Mouse (Mus musculus): ENCODE results near the gene Poc1b. TPM values are rescaled to one million over a fixed set of nuclear protein-coding genes. Genes with fewer than 3 reads are reported as not detected.

Poc1b gene
- polyA plus RNA-seq, 1 experiment from 2014 or later, result 6.1 TPM

DNA sequence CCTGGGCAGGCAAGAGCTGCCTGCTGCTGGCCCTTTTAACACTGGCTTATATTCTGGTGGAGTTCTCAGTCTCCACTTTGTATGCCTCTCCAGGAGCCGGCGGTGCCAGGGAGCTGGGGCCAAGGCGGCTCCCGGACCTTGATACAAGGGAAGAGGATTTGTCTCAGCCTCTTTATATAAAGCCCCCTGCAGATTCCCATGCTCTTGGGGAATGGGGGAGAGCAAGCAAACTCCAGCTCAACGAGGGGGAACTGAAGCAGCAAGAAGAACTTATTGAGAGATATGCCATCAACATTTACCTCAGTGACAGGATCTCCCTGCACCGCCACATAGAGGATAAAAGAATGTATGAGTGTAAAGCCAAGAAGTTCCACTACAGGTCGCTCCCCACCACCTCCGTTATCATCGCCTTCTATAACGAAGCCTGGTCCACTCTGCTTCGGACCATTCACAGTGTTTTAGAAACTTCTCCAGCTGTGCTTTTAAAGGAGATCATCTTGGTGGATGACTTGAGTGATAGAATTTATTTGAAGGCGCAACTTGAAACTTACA, 1.7 kb downstream of the Poc1b start:
- H3K36me3 ChIP-seq (ENCODE audit: insufficient read depth, low read length), result no peaks in the 10 kb centered on the region
- peak; percentile 29 for DNase-seq (ENCODE audit: low spot score)
- 28% methylated on average over 12 of the region's 12 CpGs for WGBS
- TF ChIP-seq EP300 (IDR thresholded peaks at IDR 0.05), result no peak
- TF ChIP-seq CTCF (IDR thresholded peaks at IDR 0.05), result peak; percentile 37; the same call in 1 of the 2 replicates
- H3K4me2 ChIP-seq (replicated peaks; ENCODE audit: low read depth, low read length), result peak overlapping the region; percentile 98
- peak overlapping the region; percentile 70 for H3K9ac ChIP-seq (replicated peaks; ENCODE audit: low read depth)
- H3K9me3 ChIP-seq (ENCODE audit: low read length), result no peaks in the 10 kb centered on the region
- peak overlapping the region; percentile 86 for H3K4me3 ChIP-seq (ENCODE audit: low read depth, low read length)
- ATAC-seq, result no peak
- H3K27me3 ChIP-seq (replicated peaks; ENCODE audit: insufficient read depth, low read length), result no peaks in the 10 kb centered on the region
- peak overlapping the region; percentile 83 for H3K27ac ChIP-seq (ENCODE audit: low read length)
- peaks cover 3% of the 10 kb centered on the region; the same call in 1 of the 2 replicates for H3K4me1 ChIP-seq (ENCODE audit: insufficient read depth, low read depth, low read length)

DNA sequence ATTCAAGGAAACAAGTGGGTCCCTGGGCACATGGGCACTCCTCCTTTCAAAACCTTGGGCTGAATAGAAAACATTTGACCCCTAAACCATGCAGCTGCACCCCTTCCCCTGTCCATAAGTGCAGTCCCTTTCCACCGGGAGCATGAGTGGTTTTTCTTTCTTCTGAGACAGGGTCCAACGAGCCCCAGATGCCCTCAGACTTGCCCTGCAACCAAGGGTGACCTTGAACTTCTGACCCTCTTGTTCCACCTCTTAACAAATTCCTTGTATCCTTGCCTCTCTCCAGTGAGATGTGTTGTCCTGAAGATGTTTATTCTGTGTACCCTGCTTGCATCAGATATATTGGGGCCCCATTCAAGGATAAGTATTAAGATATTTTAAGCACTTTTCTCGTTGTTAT, 6.7 kb downstream of the Poc1b start:
- DNase-seq (ENCODE audit: low spot score) (no peak), ATAC-seq (no peak)

DNA sequence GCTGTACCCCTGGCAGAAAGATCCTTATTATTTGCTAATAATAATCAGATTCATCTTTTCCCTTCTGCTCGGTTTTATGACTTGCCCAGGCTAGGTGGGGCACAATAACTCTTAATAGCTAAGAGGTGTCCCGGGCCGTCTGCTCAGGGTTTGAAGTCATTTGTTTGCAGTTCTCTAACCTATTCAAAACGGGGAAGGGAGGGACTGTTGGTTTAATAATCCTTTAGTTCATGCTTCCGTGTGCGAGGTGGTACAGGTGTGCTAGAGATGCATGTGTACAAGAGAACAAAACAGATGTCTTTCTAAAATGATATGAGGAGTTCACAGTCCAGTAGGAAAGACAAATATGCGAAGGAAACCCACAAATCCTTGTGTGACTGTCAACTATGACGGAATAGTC, 7.5 kb downstream of the Poc1b start:
- Histone ChIP-seq H3K9ac (replicated peaks; ENCODE audit: low read depth) (no peak overlapping the region), H3K4me3 (ENCODE audit: low read depth, low read length) (no peak overlapping the region), H3K4me2 (replicated peaks; ENCODE audit: low read depth, low read length) (no peak overlapping the region), H3K9me3 (ENCODE audit: low read length) (no peaks in the 10 kb centered on the region), H3K36me3 (ENCODE audit: insufficient read depth, low read length) (no peaks in the 10 kb centered on the region), H3K4me1 (ENCODE audit: insufficient read depth, low read depth, low read length) (peaks cover 4% of the 10 kb centered on the region; the same call in 1 of the 2 replicates), H3K27ac (ENCODE audit: low read length) (no peak overlapping the region), H3K27me3 (replicated peaks; ENCODE audit: insufficient read depth, low read length) (no peaks in the 10 kb centered on the region)
- TF ChIP-seq CTCF (IDR thresholded peaks at IDR 0.05), result no peak
- no peak for DNase-seq (ENCODE audit: low spot score)
- WGBS, result 51% methylated on average over 8 of the region's 8 CpGs
- ATAC-seq, result no peak

More for the DNA sequence above, 6.7 kb downstream of the Poc1b start:
- Histone ChIP-seq H3K9me3 (ENCODE audit: low read length) (no peaks in the 10 kb centered on the region), H3K9ac (replicated peaks; ENCODE audit: low read depth) (no peak overlapping the region), H3K4me2 (replicated peaks; ENCODE audit: low read depth, low read length) (no peak overlapping the region), H3K27ac (ENCODE audit: low read length) (no peak overlapping the region), H3K36me3 (ENCODE audit: insufficient read depth, low read length) (no peaks in the 10 kb centered on the region), H3K27me3 (replicated peaks; ENCODE audit: insufficient read depth, low read length) (no peaks in the 10 kb centered on the region), H3K4me3 (ENCODE audit: low read depth, low read length) (no peak overlapping the region), H3K4me1 (ENCODE audit: insufficient read depth, low read depth, low read length) (peaks cover 5% of the 10 kb centered on the region; the same call in 1 of the 2 replicates)
- TF ChIP-seq EP300 (IDR thresholded peaks at IDR 0.05) (no peak), CTCF (IDR thresholded peaks at IDR 0.05) (no peak)
- 24% methylated on average over 3 of the region's 3 CpGs for WGBS

DNA sequence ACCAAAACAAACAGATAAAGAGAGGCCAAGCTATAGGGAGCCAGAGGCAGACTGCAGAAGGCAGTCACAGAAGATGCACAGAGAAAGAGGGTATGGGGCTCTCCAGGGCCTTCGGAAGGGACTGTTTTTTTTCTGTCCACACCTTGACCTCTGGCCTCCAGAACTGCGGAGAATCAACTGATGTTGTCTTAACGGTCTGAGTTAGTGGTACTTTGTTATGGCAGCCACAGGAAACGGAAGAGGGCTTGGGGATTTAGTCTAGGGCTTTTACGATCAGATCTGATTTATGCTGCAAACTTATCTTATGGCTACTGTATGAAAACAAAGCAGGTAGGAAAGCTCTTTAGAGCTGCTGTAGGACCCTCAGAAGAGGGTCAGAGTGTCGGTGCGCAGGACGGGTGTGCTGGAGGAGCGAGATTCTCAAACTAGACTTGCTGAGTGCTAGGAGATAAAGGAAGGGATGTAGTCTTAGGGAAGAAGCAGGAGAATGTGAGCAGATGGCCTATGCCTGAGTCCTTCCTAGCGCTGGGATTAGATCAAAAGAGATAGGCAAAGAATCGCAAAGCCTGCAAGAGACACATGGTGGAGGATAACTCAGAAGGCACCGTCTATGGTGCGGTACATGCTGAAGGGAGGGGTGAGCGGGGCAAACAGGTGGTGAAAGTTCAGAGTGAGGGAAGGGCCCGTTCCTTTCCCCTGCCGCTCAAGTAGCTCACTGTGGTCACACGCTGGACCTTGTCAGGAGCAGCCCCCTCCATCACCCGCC, 8.8 kb downstream of the Poc1b start:
- Histone ChIP-seq H3K9ac (replicated peaks; ENCODE audit: low read depth) (no peak overlapping the region), H3K4me2 (replicated peaks; ENCODE audit: low read depth, low read length) (no peak overlapping the region)
- 44% methylated on average over 18 of the region's 18 CpGs for WGBS

DNA sequence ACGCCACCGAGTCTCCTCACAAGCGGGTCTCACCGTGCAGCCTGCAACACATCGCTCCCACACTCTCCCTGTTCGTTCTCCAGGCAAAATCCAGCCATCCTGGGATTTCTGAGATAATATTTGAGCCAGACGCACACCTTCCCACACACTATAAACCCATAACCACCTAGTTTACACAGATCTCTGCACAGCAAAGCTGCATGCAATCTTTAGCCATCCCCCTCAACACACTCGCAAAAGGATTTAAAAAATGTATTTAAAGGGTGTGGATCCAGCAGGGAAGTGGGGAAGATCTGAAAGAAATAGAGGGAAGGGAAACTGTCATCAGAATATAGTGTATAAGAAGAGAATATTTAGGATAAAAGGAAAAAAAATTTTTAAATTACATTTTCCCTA, 9.4 kb downstream of the Poc1b start:
- Histone ChIP-seq H3K4me2 (replicated peaks; ENCODE audit: low read depth, low read length) (no peak overlapping the region), H3K9ac (replicated peaks; ENCODE audit: low read depth) (no peak overlapping the region), H3K36me3 (ENCODE audit: insufficient read depth, low read length) (no peaks in the 10 kb centered on the region), H3K4me3 (ENCODE audit: low read depth, low read length) (no peak overlapping the region), H3K27ac (ENCODE audit: low read length) (no peak overlapping the region), H3K9me3 (ENCODE audit: low read length) (no peaks in the 10 kb centered on the region), H3K4me1 (ENCODE audit: insufficient read depth, low read depth, low read length) (peaks cover 4% of the 10 kb centered on the region; the same call in 1 of the 2 replicates), H3K27me3 (replicated peaks; ENCODE audit: insufficient read depth, low read length) (no peaks in the 10 kb centered on the region)
- no peak for ATAC-seq
- WGBS, result 67% methylated on average over 8 of the region's 8 CpGs
- no peak for DNase-seq (ENCODE audit: low spot score)
- TF ChIP-seq CTCF (IDR thresholded peaks at IDR 0.05) (no peak), EP300 (IDR thresholded peaks at IDR 0.05) (no peak)

More for the DNA sequence above, 8.8 kb downstream of the Poc1b start:
- H3K4me1 ChIP-seq (ENCODE audit: insufficient read depth, low read depth, low read length), result peaks cover 4% of the 10 kb centered on the region; the same call in 1 of the 2 replicates
- H3K36me3 ChIP-seq (ENCODE audit: insufficient read depth, low read length), result no peaks in the 10 kb centered on the region
- no peak for ATAC-seq
- H3K27me3 ChIP-seq (replicated peaks; ENCODE audit: insufficient read depth, low read length), result no peaks in the 10 kb centered on the region
- TF ChIP-seq EP300 (IDR thresholded peaks at IDR 0.05), result no peak
- TF ChIP-seq CTCF (IDR thresholded peaks at IDR 0.05), result no peak
- DNase-seq (ENCODE audit: low spot score), result no peak
- H3K9me3 ChIP-seq (ENCODE audit: low read length), result no peaks in the 10 kb centered on the region
- H3K27ac ChIP-seq (ENCODE audit: low read length), result no peak overlapping the region
- no peak overlapping the region for H3K4me3 ChIP-seq (ENCODE audit: low read depth, low read length)

DNA sequence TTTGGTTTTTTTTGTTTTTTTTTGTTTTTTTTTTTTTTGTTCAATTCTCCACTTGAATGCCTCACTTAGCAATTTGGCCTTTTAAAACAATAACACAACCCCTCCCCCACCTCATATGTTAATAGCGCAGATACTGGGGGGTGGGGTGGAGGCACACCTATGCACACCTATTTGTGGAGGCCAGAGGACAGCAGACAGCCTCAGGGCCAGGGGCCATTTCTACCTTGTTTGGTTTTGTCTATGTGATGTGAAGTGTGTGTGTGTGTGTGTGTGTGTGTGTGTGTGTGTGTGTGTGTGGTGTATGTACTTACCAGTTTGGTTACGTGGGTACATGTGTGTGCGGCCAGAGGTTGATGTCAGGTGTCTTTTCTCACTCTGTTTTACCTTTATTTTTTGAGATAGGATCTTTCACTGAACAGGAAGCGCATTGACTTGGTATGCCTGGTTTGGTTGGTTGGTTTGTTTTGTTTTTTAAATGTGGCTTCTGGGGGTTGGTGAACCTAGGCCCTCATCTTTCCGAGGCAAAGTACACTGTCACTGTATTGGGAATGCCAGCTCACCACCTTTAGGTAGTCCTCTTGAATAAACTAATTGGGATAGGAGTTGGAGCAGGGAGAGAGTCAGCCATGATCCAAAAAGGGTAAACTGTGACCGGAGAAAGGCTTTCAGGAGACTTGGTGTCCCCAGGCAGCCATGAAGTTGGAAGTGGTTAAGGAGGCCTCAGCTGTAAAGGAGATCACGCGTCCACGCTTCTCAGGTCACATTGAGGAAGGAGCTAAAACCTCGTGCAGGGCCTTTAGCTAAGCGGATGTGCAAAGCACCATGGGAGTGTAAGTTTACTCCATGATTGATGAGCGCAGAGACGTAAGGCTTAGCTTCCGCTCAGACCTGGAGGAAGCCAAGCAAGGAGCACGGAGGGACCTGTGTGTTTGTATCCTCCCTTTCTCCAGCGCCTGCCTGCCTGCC, 10.1 kb downstream of the Poc1b start:
- Histone ChIP-seq H3K27ac (ENCODE audit: low read length) (no peak overlapping the region), H3K4me1 (ENCODE audit: insufficient read depth, low read depth, low read length) (0 out of 2 replicates have a peak, but pooled peaks cover 4% of the 10 kb centered on the region), H3K36me3 (ENCODE audit: insufficient read depth, low read length) (no peaks in the 10 kb centered on the region), H3K4me2 (replicated peaks; ENCODE audit: low read depth, low read length) (no peak overlapping the region), H3K4me3 (ENCODE audit: low read depth, low read length) (no peak overlapping the region), H3K9ac (replicated peaks; ENCODE audit: low read depth) (no peak overlapping the region), H3K9me3 (ENCODE audit: low read length) (no peaks in the 10 kb centered on the region), H3K27me3 (replicated peaks; ENCODE audit: insufficient read depth, low read length) (no peaks in the 10 kb centered on the region)
- WGBS, result 83% methylated on average over 16 of the region's 16 CpGs
- ATAC-seq, result no peak
- DNase-seq (ENCODE audit: low spot score), result no peak
- TF ChIP-seq EP300 (IDR thresholded peaks at IDR 0.05), result no peak
- TF ChIP-seq CTCF (IDR thresholded peaks at IDR 0.05), result no peak
